Mouse (Mus musculus): ENCODE measurements around the gene Ccnd2. TPM values are rescaled to one million over a fixed set of nuclear protein-coding genes. Genes with fewer than 3 reads are reported as not detected.

Gene Ccnd2
- total and polyA plus RNA-seq, 3 experiments: 67.3 to 407 (median 198) TPM

- no peak overlapping the region for H3K4me3 ChIP-seq (ENCODE audit: control insufficient read depth in 1 of 2, insufficient read depth in 1 of 2, low read depth in 2 of 2, low read length in 2 of 2)
- H3K27ac ChIP-seq (ENCODE audit: control insufficient read depth, low read depth, low read length): no peak overlapping the region
- TF ChIP-seq JUND (IDR thresholded peaks at IDR 0.05; ENCODE audit: low read depth, low read length) (no peak), ETS1 (IDR thresholded peaks at IDR 0.05; ENCODE audit: low read depth, low read length) (no peak), POLR2AphosphoS5 (IDR thresholded peaks at IDR 0.05; ENCODE audit: borderline replicate concordance, low read depth, low read length) (no peak), TCF12 (IDR thresholded peaks at IDR 0.05; ENCODE audit: low read depth, low read length) (no peak), UBTF (IDR thresholded peaks at IDR 0.05; ENCODE audit: borderline replicate concordance, insufficient read depth, low read depth, low read length) (no peak), RAD21 (IDR thresholded peaks at IDR 0.05; ENCODE audit: low read depth, low read length) (no peak), MEF2A (IDR thresholded peaks at IDR 0.05; ENCODE audit: extremely low read depth, insufficient replicate concordance, low read depth, low read length, poor library complexity, severe bottlenecking) (no peak), HCFC1 (IDR thresholded peaks at IDR 0.05; ENCODE audit: low read depth, low read length) (no peak), BHLHE40 (IDR thresholded peaks at IDR 0.05; ENCODE audit: borderline replicate concordance, low read depth, low read length) (no peak), POLR2A (IDR thresholded peaks at IDR 0.05; ENCODE audit: control insufficient read depth in 1 of 2, insufficient read depth in 1 of 2, low read depth in 1 of 2, low read length in 2 of 2, poor library complexity in 1 of 2) (no peak), POLR2AphosphoS2 (IDR thresholded peaks at IDR 0.05; ENCODE audit: low read length) (no peak), KAT2A (conservative IDR thresholded peaks at IDR 0.05; ENCODE audit: low read depth, low read length) (no peak)
- H3K4me1 ChIP-seq (ENCODE audit: control insufficient read depth in 1 of 2, insufficient read depth in 2 of 2, low read length in 2 of 2): no peaks in the 10 kb centered on the region
- H3K9me3 ChIP-seq (replicated peaks; ENCODE audit: insufficient read depth, low read length): no peaks in the 10 kb centered on the region
- H3K9ac ChIP-seq (ENCODE audit: control insufficient read depth, low read depth, low read length, poor library complexity, severe bottlenecking): no peak overlapping the region
- no peaks in the 10 kb centered on the region for H3K79me2 ChIP-seq (ENCODE audit: control insufficient read depth, insufficient read depth, low read length, poor library complexity)
- DNase-seq (ENCODE audit: low read depth, low spot score): no peak
- H3K36me3 ChIP-seq (ENCODE audit: control insufficient read depth in 1 of 2, insufficient read depth in 2 of 2, low read length in 2 of 2): no peaks in the 10 kb centered on the region
- H3K27me3 ChIP-seq (ENCODE audit: control insufficient read depth in 1 of 2, insufficient read depth in 2 of 2, low read length in 2 of 2): peaks cover 0 to 3% of the 10 kb centered on the region in 2 experiments; a peak in 2 of 4 replicates
Observed at GRCm38 (mm10) chr6:127079867-127080731, 71.9 kb downstream of the Ccnd2 start.

Other genes with a start within 250 kb of the Ccnd2 start
- gene Dyrk4, start 230.4 kb downstream of the Ccnd2 start, total RNA-seq (2012; rRNA removed): not detected in 2 replicates
- gene Dyrk4, start 230.4 kb downstream of the Ccnd2 start, polyA plus RNA-seq (2012; ENCODE audit: insufficient read depth in 1 of 2, insufficient read length in 2 of 2, low read depth in 1 of 2, low replicate concordance in 2 of 2, missing spikeins in 1 of 2): under 1 TPM in 1 of 2 experiments, not detected in 1; 0.08 TPM
- gene Rad51ap1, start 212.6 kb downstream of the Ccnd2 start, total RNA-seq (2012; rRNA removed): 52.8 and 55.2 TPM in 2 replicates
- 100 to 1,000 TPM in 1 of 2 experiments, not detected in 1; 108 TPM for gene Rad51ap1, start 212.6 kb downstream of the Ccnd2 start, polyA plus RNA-seq (2012; ENCODE audit: insufficient read depth in 1 of 2, insufficient read length in 2 of 2, low read depth in 1 of 2, low replicate concordance in 2 of 2, missing spikeins in 1 of 2)
- gene D6Wsu163e, start 212.2 kb downstream of the Ccnd2 start, total RNA-seq (2012; rRNA removed): 31.4 and 36.6 TPM in 2 replicates
- 10 to 100 TPM in 1 of 2 experiments, not detected in 1; 28.4 TPM for gene D6Wsu163e, start 212.2 kb downstream of the Ccnd2 start, polyA plus RNA-seq (2012; ENCODE audit: insufficient read depth in 1 of 2, insufficient read length in 2 of 2, low read depth in 1 of 2, low replicate concordance in 2 of 2, missing spikeins in 1 of 2)
- not detected in 2 replicates for gene Fgf6, start 136.6 kb downstream of the Ccnd2 start, total RNA-seq (2012; rRNA removed)
- gene Fgf6, start 136.6 kb downstream of the Ccnd2 start, polyA plus RNA-seq (2012; ENCODE audit: insufficient read depth in 1 of 2, insufficient read length in 2 of 2, low read depth in 1 of 2, low replicate concordance in 2 of 2, missing spikeins in 1 of 2): not detected
- gene Fgf23, start 79.3 kb downstream of the Ccnd2 start, total RNA-seq (2012; rRNA removed): not detected in 2 replicates
- not detected for gene Fgf23, start 79.3 kb downstream of the Ccnd2 start, polyA plus RNA-seq (2012; ENCODE audit: insufficient read depth in 1 of 2, insufficient read length in 2 of 2, low read depth in 1 of 2, low replicate concordance in 2 of 2, missing spikeins in 1 of 2)
- 3.2 and 3.8 TPM in 2 replicates for gene Tigar, start 42.6 kb downstream of the Ccnd2 start, total RNA-seq (2012; rRNA removed)
- 1 to 10 TPM in 1 of 2 experiments, not detected in 1; 5.6 TPM for gene Tigar, start 42.6 kb downstream of the Ccnd2 start, polyA plus RNA-seq (2012; ENCODE audit: insufficient read depth in 1 of 2, insufficient read length in 2 of 2, low read depth in 1 of 2, low replicate concordance in 2 of 2, missing spikeins in 1 of 2)

Data from MEL (cell line).